Mouse (Mus musculus) C2C12 (cell line): ENCODE results near the gene 1700007K13Rik.

Experiments used
- CEBPB ChIP-seq: IDR thresholded peaks from one replicate; pipeline ENCODE4 v1.6.1; 2011; ENCODE audit warnings: low read depth, mild to moderate bottlenecking, control low read depth, moderate library complexity
- CTCF ChIP-seq: IDR thresholded peaks from one replicate; pipeline ENCODE4 v1.5.1; 2011; ENCODE audit not compliant: control insufficient read depth, insufficient read depth, insufficient read length
- FOSL1 ChIP-seq: IDR thresholded peaks from one replicate; pipeline ENCODE4 v1.8.0; 2011; ENCODE audit warnings: mild to moderate bottlenecking, low read length; ENCODE audit not compliant: poor library complexity, insufficient read depth, severe bottlenecking
- MAX ChIP-seq: IDR thresholded peaks from one replicate; pipeline ENCODE4 v1.6.1; 2011; ENCODE audit warnings: mild to moderate bottlenecking, control low read depth
- MYOD1 ChIP-seq: IDR thresholded peaks from one replicate; pipeline ENCODE4 v1.6.1; 2011; ENCODE audit warnings: low read depth; ENCODE audit not compliant: control insufficient read depth, insufficient read length
- USF1 ChIP-seq: IDR thresholded peaks from one replicate; pipeline ENCODE4 v1.6.1; 2011; ENCODE audit warnings: low read depth, mild to moderate bottlenecking, control low read depth, moderate library complexity

GRCm38 (mm10) chr2:28469461-28469860, 3.3 kb upstream of the 1700007K13Rik start:
- TF ChIP-seq CEBPB = no peak
- TF ChIP-seq MAX = no peak
- TF ChIP-seq CTCF = no peak
- TF ChIP-seq USF1 = no peak
- TF ChIP-seq FOSL1 = no peak
- TF ChIP-seq MYOD1 = no peak
